In the genomic region with DNA sequence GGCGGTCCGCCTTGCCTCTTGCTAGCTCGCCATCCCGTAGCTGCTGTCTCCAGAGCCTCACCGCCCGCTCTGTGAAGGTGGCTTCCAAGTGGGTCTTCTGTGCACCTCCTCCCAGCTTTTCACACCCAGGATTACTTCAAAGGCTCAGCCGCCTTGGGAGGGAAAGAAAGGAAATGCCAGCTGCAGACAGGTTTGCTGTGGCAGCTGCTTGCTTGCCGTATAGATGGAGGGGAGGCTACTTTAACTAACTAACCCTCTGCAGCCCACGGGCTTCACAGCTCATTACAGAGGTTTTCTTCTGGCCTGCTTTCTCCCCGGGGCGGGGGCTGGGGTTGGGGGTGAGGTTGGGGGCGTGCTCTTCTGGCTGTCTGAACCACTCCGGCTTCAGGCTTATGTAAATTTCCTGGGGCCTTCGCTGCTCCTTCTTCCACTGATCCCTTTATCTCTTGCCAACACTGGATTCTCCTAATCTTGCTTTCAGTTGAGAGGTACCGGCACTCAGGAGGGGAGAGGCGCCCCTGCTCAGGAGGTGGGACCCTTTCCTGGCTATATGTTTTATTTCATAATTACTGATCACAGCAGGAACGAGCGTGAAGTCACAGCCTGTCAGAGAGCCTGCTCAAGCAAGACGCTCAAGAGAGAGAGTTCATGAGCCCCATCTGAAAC, we compare ENCODE assay signal across 8 mouse cellular contexts.
DNase-seq lines count a peak whose midpoint lies in the region; ATAC-seq and TF ChIP-seq lines count a peak whose summit lies in the region.

No protein-coding gene starts in this region.

- no peak for TF ChIP-seq POLR2A in myocyte (IDR thresholded peaks at IDR 0.05; ENCODE audit: insufficient read length, low read depth)

- H3ac ChIP-seq in myocyte (ENCODE audit: control insufficient read depth, insufficient read length) = no peak overlapping the region

- H3K4me2 ChIP-seq in hindbrain, embryonic 12.5 days (replicated peaks) = peak overlapping the region; percentile 57
- H3K4me2 ChIP-seq in limb, embryonic 15.5 days = peak overlapping the region; percentile 57
- peak overlapping the region; percentile 55 for H3K4me2 ChIP-seq in myocyte (ENCODE audit: low read depth)

- DNase-seq in left cerebral cortex, adult 18-20 months (ENCODE audit: low spot score in 2 of 2) = peak; percentile 32 to 38
- DNase-seq in left cerebral cortex, adult 11 months (ENCODE audit: low spot score) = no peak
- peak; percentile 69 for DNase-seq in embryonic facial prominence, embryonic 10.5 days (ENCODE audit: low spot score)
- peak; percentile 54 for DNase-seq in thymus, postnatal 14 days
- no peak for DNase-seq in layer of hippocampus, adult 18-20 months (ENCODE audit: low spot score in 2 of 2)

- peak overlapping the region; percentile 10 for H3K9ac ChIP-seq in hindbrain, embryonic 12.5 days
- H3K9ac ChIP-seq in limb, embryonic 15.5 days = no peak overlapping the region

- peaks cover 20% of the 10 kb centered on the region for H3K27me3 ChIP-seq in embryonic facial prominence, embryonic 10.5 days (replicated peaks; ENCODE audit: low read depth, poor library complexity, severe bottlenecking)
- peaks cover 4% of the 10 kb centered on the region; the same call in 1 of the 2 replicates for H3K27me3 ChIP-seq in hindbrain, embryonic 12.5 days
- no peaks in the 10 kb centered on the region for H3K27me3 ChIP-seq in limb, embryonic 15.5 days
- no peaks in the 10 kb centered on the region for H3K27me3 ChIP-seq in myocyte (ENCODE audit: control insufficient read depth, insufficient read depth, insufficient read length)

- no peaks in the 10 kb centered on the region for H3K79me2 ChIP-seq in myocyte (ENCODE audit: control insufficient read depth, insufficient read depth)

- peak; percentile 82 for ATAC-seq in hindbrain, embryonic 12.5 days (ENCODE audit: low FRiP score)
- peak; percentile 77 for ATAC-seq in limb, embryonic 15.5 days (ENCODE audit: insufficient number of reproducible peaks, low FRiP score, low TSS enrichment, low read depth)

- no peaks in the 10 kb centered on the region for H3K9me3 ChIP-seq in embryonic facial prominence, embryonic 10.5 days
- H3K9me3 ChIP-seq in hindbrain, embryonic 12.5 days (replicated peaks) = peaks cover 11% of the 10 kb centered on the region
- no peaks in the 10 kb centered on the region for H3K9me3 ChIP-seq in limb, embryonic 15.5 days

- H3K27ac ChIP-seq in embryonic facial prominence, embryonic 10.5 days (replicated peaks) = peak overlapping the region; percentile 74
- peak overlapping the region; percentile 24 for H3K27ac ChIP-seq in hindbrain, embryonic 12.5 days
- peak overlapping the region; percentile 60 for H3K27ac ChIP-seq in limb, embryonic 15.5 days

- peak overlapping the region; percentile 52 for H3K4me3 ChIP-seq in embryonic facial prominence, embryonic 10.5 days
- peak overlapping the region; percentile 23 for H3K4me3 ChIP-seq in hindbrain, embryonic 12.5 days
- peak overlapping the region; percentile 24 for H3K4me3 ChIP-seq in limb, embryonic 15.5 days
- H3K4me3 ChIP-seq in myocyte = no peak overlapping the region

- WGBS in embryonic facial prominence, embryonic 10.5 days = 2% methylated on average over 19 of the region's 19 CpGs
- WGBS in hindbrain, embryonic 12.5 days = 2% methylated on average over 19 of the region's 19 CpGs
- 3% methylated on average over 19 of the region's 19 CpGs for WGBS in limb, embryonic 15.5 days

- no peaks in the 10 kb centered on the region for H3K36me3 ChIP-seq in embryonic facial prominence, embryonic 10.5 days (replicated peaks)
- no peaks in the 10 kb centered on the region for H3K36me3 ChIP-seq in hindbrain, embryonic 12.5 days
- no peaks in the 10 kb centered on the region for H3K36me3 ChIP-seq in limb, embryonic 15.5 days
- no peaks in the 10 kb centered on the region for H3K36me3 ChIP-seq in myocyte (ENCODE audit: control insufficient read depth, insufficient read depth)

- H3K4me1 ChIP-seq in embryonic facial prominence, embryonic 10.5 days = peaks cover 21% of the 10 kb centered on the region
- peaks cover 17% of the 10 kb centered on the region for H3K4me1 ChIP-seq in hindbrain, embryonic 12.5 days
- H3K4me1 ChIP-seq in limb, embryonic 15.5 days = peaks cover 19% of the 10 kb centered on the region

TF ChIP-seq in myocyte, 11 proteins besides CTCF, POLR2A, EP300 and RAD21:
- no peak for TF ChIP-seq CEBPB (IDR thresholded peaks at IDR 0.05; ENCODE audit: insufficient read depth, poor library complexity, severe bottlenecking)
- no peak for TF ChIP-seq TCF3 (IDR thresholded peaks at IDR 0.05; ENCODE audit: insufficient read length, low read depth)
- TF ChIP-seq POLR2AphosphoS2 (IDR thresholded peaks at IDR 0.05; ENCODE audit: insufficient read length, low read depth) = no peak
- no peak for TF ChIP-seq MAX (IDR thresholded peaks at IDR 0.05; ENCODE audit: low read depth)
- TF ChIP-seq REST (IDR thresholded peaks at IDR 0.05; ENCODE audit: insufficient read depth, insufficient read length) = no peak
- no peak for TF ChIP-seq TCF12 (IDR thresholded peaks at IDR 0.05; ENCODE audit: insufficient read depth, poor library complexity, severe bottlenecking)
TF ChIP-seq in myocyte: peak in this region for 0.

Comparison
In these comparisons a context has a peak if more than half of its experiments do, and no peak if none do; other contexts are left out.
1. DNase-seq: peak in left cerebral cortex, adult 18-20 months (2 of 2), embryonic facial prominence, embryonic 10.5 days (single experiment) and thymus, postnatal 14 days (single experiment); none in left cerebral cortex, adult 11 months (single experiment) and layer of hippocampus, adult 18-20 months (0 of 2).
2. H3K27ac ChIP-seq: peak in every context shown above with its lines; median percentile 74 in embryonic facial prominence, embryonic 10.5 days; 60 in limb, embryonic 15.5 days; 24 in hindbrain, embryonic 12.5 days.
3. Peak in every context shown above with its lines, with median percentiles within 50 percentile points of each other: H3K4me2 ChIP-seq.